Comparison of ENCODE assay signal across 13 mouse cellular contexts in the genomic region with DNA sequence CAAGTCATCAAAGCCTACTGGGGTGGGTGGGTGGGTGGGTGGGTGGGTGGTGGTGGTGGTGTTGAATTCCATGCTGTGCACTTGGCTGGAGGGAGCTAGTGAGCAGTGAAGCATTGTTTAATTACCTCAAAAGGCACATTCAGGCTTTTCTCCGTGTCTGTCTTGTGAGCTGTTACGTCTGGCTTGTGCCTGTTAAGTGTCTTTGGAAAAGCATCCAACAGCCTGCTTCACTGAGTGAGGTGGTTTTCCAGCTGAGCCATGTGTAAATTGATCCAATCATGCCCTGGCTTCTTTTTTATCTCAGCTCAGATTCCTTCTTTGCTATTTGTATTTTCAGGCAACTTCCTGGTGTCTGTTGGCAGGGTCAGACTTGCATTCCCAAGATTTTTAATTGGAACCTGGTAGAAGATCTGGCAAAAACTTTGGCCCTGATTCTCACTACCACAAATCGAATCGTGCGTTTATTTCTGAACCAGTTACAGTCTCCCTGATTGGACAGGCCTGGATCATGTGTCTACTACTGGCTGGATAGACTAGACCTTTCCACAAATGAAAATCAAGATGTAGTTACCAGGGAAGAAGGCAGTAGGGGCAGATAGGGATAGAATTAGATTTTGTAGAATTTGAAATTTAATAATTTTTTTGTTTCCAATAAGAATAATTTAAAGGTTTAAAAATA. TPM values are rescaled to one million over a fixed set of nuclear protein-coding genes. Genes with fewer than 3 reads are reported as not detected.
A peak's percentile ranks its signal among the peaks of the same experiment; 100 is the strongest.
DNase-seq lines count a peak whose midpoint lies in the region; TF ChIP-seq lines count a peak whose summit lies in the region.
"Had no signal": no experiment of that assay in that cellular context is flagged by ENCODE, and none has a peak within 500 bp of the region (broad histone marks: within the 10 kb centered on the region; RNA-seq: fewer than 3 reads in every experiment).

No protein-coding gene starts in this region.

- H3K9ac ChIP-seq in liver, adult 2 months (ENCODE audit: low read depth, low read length), result peak overlapping the region; percentile 6; the same call in 1 of the 2 replicates
- H3K9ac ChIP-seq: liver, embryonic 14.5 days had no signal

- no peak overlapping the region for H3K4me2 ChIP-seq in myocyte (ENCODE audit: low read depth)

- no peak for TF ChIP-seq CTCF in gastrocnemius, adult 2 months (IDR thresholded peaks at IDR 0.05)
- no peak for TF ChIP-seq CTCF in liver, adult 2 months (IDR thresholded peaks at IDR 0.05; ENCODE audit: low read depth, low read length)
- TF ChIP-seq CTCF in brain, embryonic 14.5 days (IDR thresholded peaks at IDR 0.05; ENCODE audit: borderline replicate concordance, extremely low read depth, insufficient read depth, insufficient read length), result no peak

- no peak overlapping the region for H3ac ChIP-seq in myocyte (ENCODE audit: control insufficient read depth, insufficient read length)

- H3K4me1 ChIP-seq in liver, adult 2 months (ENCODE audit: control insufficient read depth, insufficient read depth, low read length), result peaks cover 16% of the 10 kb centered on the region

- H3K4me3 ChIP-seq in gastrocnemius, adult 2 months, result peak overlapping the region; percentile 29
- no peak overlapping the region for H3K4me3 ChIP-seq in liver, adult 2 months (ENCODE audit: insufficient read depth, low read depth, low read length)
- H3K4me3 ChIP-seq in myocyte, result no peak overlapping the region
- H3K4me3 ChIP-seq: left cerebral cortex, adult 2 months had no signal

- DNase-seq in gastrocnemius, adult 2 months, result peak; percentile 32
- no peak for DNase-seq in gastrocnemius, postnatal 10 days
- peak; percentile 93 for DNase-seq in liver, adult 2 months (ENCODE audit: extremely low read depth, low read depth, low spot score)
- DNase-seq in liver, result no peak
- peak; percentile 87 for DNase-seq in brain, embryonic 14.5 days (ENCODE audit: low read depth)
- no peak for DNase-seq in urinary bladder, postnatal 36 days (ENCODE audit: low spot score in 2 of 2)
- DNase-seq: lung, postnatal 4 days; midbrain, embryonic 14.5 days; thymus, postnatal 36 days had no signal

- no peak for TF ChIP-seq POLR2A in liver, adult 2 months (IDR thresholded peaks at IDR 0.05; ENCODE audit: extremely low read depth, insufficient read depth, low read length)
- no peak for TF ChIP-seq POLR2A in brain, embryonic 14.5 days (IDR thresholded peaks at IDR 0.05; ENCODE audit: borderline replicate concordance, extremely low read depth, insufficient read depth, insufficient read length, poor library complexity, severe bottlenecking)
- TF ChIP-seq POLR2A in myocyte (IDR thresholded peaks at IDR 0.05; ENCODE audit: insufficient read length, low read depth), result no peak

- intact Hi-C loops in gastrocnemius, adult 2 months (cut with DNase I), result loop anchor here (5.0 kb wide), 2 partner anchors 45 to 90 kb away; a partner anchor contains a TSS

- H3K27ac ChIP-seq in gastrocnemius, adult 2 months, result peak overlapping the region; percentile 81
- H3K27ac ChIP-seq in liver, adult 2 months (replicated peaks; ENCODE audit: insufficient read depth, low read depth, low read length), result peak overlapping the region; percentile 67
- H3K27ac ChIP-seq: left cerebral cortex, adult 2 months; liver, embryonic 14.5 days had no signal

- H3K36me3 ChIP-seq in liver, adult 2 months (ENCODE audit: control insufficient read depth, insufficient read depth, low read length), result no peaks in the 10 kb centered on the region
- no peaks in the 10 kb centered on the region for H3K36me3 ChIP-seq in myocyte (ENCODE audit: control insufficient read depth, insufficient read depth)

- WGBS in liver, adult 2 months, result 18% methylated on average over 5 of the region's 5 CpGs

- no peaks in the 10 kb centered on the region for H3K27me3 ChIP-seq in liver, adult 2 months (ENCODE audit: control insufficient read depth, insufficient read depth, low read length)
- H3K27me3 ChIP-seq in myocyte (ENCODE audit: control insufficient read depth, insufficient read depth, insufficient read length), result no peaks in the 10 kb centered on the region
- H3K27me3 ChIP-seq: CH12.LX had no signal

- no peaks in the 10 kb centered on the region for H3K79me2 ChIP-seq in liver, adult 2 months (ENCODE audit: control insufficient read depth, insufficient read depth, low read length)
- H3K79me2 ChIP-seq in myocyte (ENCODE audit: control insufficient read depth, insufficient read depth), result no peaks in the 10 kb centered on the region

TF ChIP-seq in myocyte, 11 proteins besides CTCF, POLR2A, EP300 and RAD21:
- TF ChIP-seq USF1 (IDR thresholded peaks at IDR 0.05; ENCODE audit: low read depth) (peak; percentile 18), MAX (IDR thresholded peaks at IDR 0.05; ENCODE audit: low read depth) (no peak), SRF (IDR thresholded peaks at IDR 0.05; ENCODE audit: control insufficient read depth, insufficient read length, low read depth) (no peak)

RNA-seq across cellular contexts. Expression of a gene that starts 45.9 kb away (rescaled TPM):
- 10 to 100 TPM; 95.8 to 100.0 TPM for total RNA-seq in gastrocnemius, adult 2 months (2021)
- total RNA-seq in gastrocnemius, postnatal 10 days (2021), result 100 to 1,000 TPM; 108 to 114 TPM
- 189 and 194 TPM in 2 replicates for total RNA-seq in liver, adult 2 months (2014; rRNA removed)
- 88.9 and 96.5 TPM in 2 replicates for polyA plus RNA-seq in liver, adult 2 months (2012; rRNA removed)
- 199 and 258 TPM in 2 replicates for polyA plus RNA-seq in brain, embryonic 14.5 days (2012; rRNA removed)
- 104 TPM for polyA plus RNA-seq in myocyte (2012; fragmentation: generic; extraction: Trizol)

Comparison
In these comparisons a context has a peak if more than half of its experiments do, and no peak if none do; other contexts are left out.
1. DNase-seq: peak in gastrocnemius, adult 2 months (single experiment), liver, adult 2 months (single experiment) and brain, embryonic 14.5 days (single experiment); none in gastrocnemius, postnatal 10 days (single experiment), liver (single experiment) and urinary bladder, postnatal 36 days (0 of 2).